Mouse (Mus musculus): ENCODE measurements around the gene Zfp445. TPM values are rescaled to one million over a fixed set of nuclear protein-coding genes. Genes with fewer than 3 reads are reported as not detected.

Gene Zfp445
- total RNA-seq (2014; rRNA removed), result 126 and 187 TPM in 2 replicates
- 70.3 and 77.6 TPM in 2 replicates for polyA plus RNA-seq (2015; fragmentation: Nextera tagmentation; extraction: Ambion mirVana)

DNA sequence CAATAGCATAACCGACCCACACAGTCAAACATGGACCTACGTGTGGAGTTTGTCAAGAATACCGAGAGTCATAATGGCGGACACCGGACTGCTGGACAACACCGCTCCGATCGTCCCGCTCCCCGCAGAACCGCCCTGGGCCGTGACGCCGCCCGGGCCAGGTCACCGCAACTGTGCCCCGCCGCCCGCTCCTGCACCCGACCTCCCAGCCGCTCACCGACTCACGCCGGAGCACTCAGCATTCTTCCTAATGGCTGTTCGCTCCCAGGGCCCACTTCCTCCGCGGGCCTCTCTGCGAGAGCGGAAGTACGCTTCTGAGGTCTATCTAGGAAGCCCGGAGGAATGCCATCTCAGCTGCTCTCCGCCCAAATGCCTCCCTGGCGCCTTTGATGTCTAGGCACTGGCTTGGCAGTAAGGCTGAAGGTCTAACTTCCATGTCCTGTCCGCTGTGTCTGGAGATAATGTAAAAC lies at the start of gene Zfp445:
TSS of gene Zfp445 (minus strand) at position 310 of the 470 bp plus-strand sequence.
- DNase-seq (ENCODE audit: low spot score) (peak; percentile 91), ATAC-seq (ENCODE audit: low FRiP score) (peak; percentile 91)
- Histone ChIP-seq H3K27ac (ENCODE audit: low read depth, low read length) (peak within 1 kb of the TSS; percentile 85), H3K9me3 (ENCODE audit: low read length) (0 out of 2 replicates have a peak, but pooled peaks cover 9% of the 10 kb centered on the region), H3K9ac (replicated peaks; ENCODE audit: low read length, poor library complexity, severe bottlenecking) (peak within 1 kb of the TSS; percentile 78), H3K4me3 (ENCODE audit: low read depth, low read length) (peak within 1 kb of the TSS; percentile 81), H3K36me3 (ENCODE audit: insufficient read depth, low read length) (peaks cover 11% of the 10 kb centered on the region; the same call in 1 of the 2 replicates), H3K4me2 (ENCODE audit: low read depth, low read length, poor library complexity, severe bottlenecking) (peak within 1 kb of the TSS; percentile 52), H3K4me1 (ENCODE audit: insufficient read depth, low read length) (peaks cover 12% of the 10 kb centered on the region; the same call in 1 of the 2 replicates), H3K27me3 (ENCODE audit: insufficient read depth, low read length) (no peaks in the 10 kb centered on the region)
- under 1% methylated on average over 34 of the region's 34 CpGs for WGBS
- no peak for TF ChIP-seq CTCF (IDR thresholded peaks at IDR 0.05)

GRCm38 (mm10) chr9:122902717-122903535 lies 37.1 kb upstream of the Zfp445 start:
- no peaks in the 10 kb centered on the region for H3K9me3 ChIP-seq (ENCODE audit: low read length)
- H3K36me3 ChIP-seq (ENCODE audit: insufficient read depth, low read length), result no peaks in the 10 kb centered on the region
- peak overlapping the region; percentile 46 for H3K4me3 ChIP-seq (ENCODE audit: low read depth, low read length)
- TF ChIP-seq CTCF (IDR thresholded peaks at IDR 0.05), result no peak
- peak overlapping the region; percentile 52 for H3K27ac ChIP-seq (ENCODE audit: low read depth, low read length)
- H3K4me2 ChIP-seq (ENCODE audit: low read depth, low read length, poor library complexity, severe bottlenecking), result peak overlapping the region; percentile 76
- 10% methylated on average over 32 of the region's 32 CpGs for WGBS
- H3K27me3 ChIP-seq (ENCODE audit: insufficient read depth, low read length), result no peaks in the 10 kb centered on the region
- DNase-seq (ENCODE audit: low spot score) (peak; percentile 90), ATAC-seq (ENCODE audit: low FRiP score) (peak; percentile 98)
- peak overlapping the region; percentile 80 for H3K9ac ChIP-seq (replicated peaks; ENCODE audit: low read length, poor library complexity, severe bottlenecking)
- H3K4me1 ChIP-seq (ENCODE audit: insufficient read depth, low read length), result no peaks in the 10 kb centered on the region; the same call in 1 of the 2 replicates

GRCm38 (mm10) chr9:122901047-122901446 lies 35.2 kb upstream of the Zfp445 start:
- H3K4me2 ChIP-seq (ENCODE audit: low read depth, low read length, poor library complexity, severe bottlenecking), result no peak overlapping the region
- no peak overlapping the region for H3K9ac ChIP-seq (replicated peaks; ENCODE audit: low read length, poor library complexity, severe bottlenecking)
- H3K36me3 ChIP-seq (ENCODE audit: insufficient read depth, low read length), result no peaks in the 10 kb centered on the region
- DNase-seq (ENCODE audit: low spot score) (no peak), ATAC-seq (ENCODE audit: low FRiP score) (no peak)
- no peaks in the 10 kb centered on the region for H3K9me3 ChIP-seq (ENCODE audit: low read length)
- TF ChIP-seq CTCF (IDR thresholded peaks at IDR 0.05), result no peak
- H3K4me1 ChIP-seq (ENCODE audit: insufficient read depth, low read length), result no peaks in the 10 kb centered on the region; the same call in 1 of the 2 replicates
- no peaks in the 10 kb centered on the region for H3K27me3 ChIP-seq (ENCODE audit: insufficient read depth, low read length)
- no peak overlapping the region for H3K4me3 ChIP-seq (ENCODE audit: low read depth, low read length)
- no peak overlapping the region for H3K27ac ChIP-seq (ENCODE audit: low read depth, low read length)
- 88% methylated on average over 2 of the region's 2 CpGs for WGBS

GRCm38 (mm10) chr9:122886372-122887179 lies 20.8 kb upstream of the Zfp445 start:
- no peak for TF ChIP-seq CTCF (IDR thresholded peaks at IDR 0.05)
- WGBS, result 7% methylated on average over 54 of the region's 54 CpGs
- Histone ChIP-seq H3K27ac (ENCODE audit: low read depth, low read length) (0 out of 2 replicates have a peak overlapping the region, but pooled peaks have one; percentile 32), H3K9me3 (ENCODE audit: low read length) (peaks cover 4% of the 10 kb centered on the region; the same call in 1 of the 2 replicates), H3K4me3 (ENCODE audit: low read depth, low read length) (peak overlapping the region; percentile 69), H3K4me2 (ENCODE audit: low read depth, low read length, poor library complexity, severe bottlenecking) (peak overlapping the region; percentile 87), H3K4me1 (ENCODE audit: insufficient read depth, low read length) (no peaks in the 10 kb centered on the region), H3K9ac (replicated peaks; ENCODE audit: low read length, poor library complexity, severe bottlenecking) (peak overlapping the region; percentile 67), H3K36me3 (ENCODE audit: insufficient read depth, low read length) (peaks cover 9% of the 10 kb centered on the region), H3K27me3 (ENCODE audit: insufficient read depth, low read length) (no peaks in the 10 kb centered on the region)
- peak; percentile 90 for ATAC-seq (ENCODE audit: low FRiP score)
- DNase-seq (ENCODE audit: low spot score), result peak; percentile 83

DNA sequence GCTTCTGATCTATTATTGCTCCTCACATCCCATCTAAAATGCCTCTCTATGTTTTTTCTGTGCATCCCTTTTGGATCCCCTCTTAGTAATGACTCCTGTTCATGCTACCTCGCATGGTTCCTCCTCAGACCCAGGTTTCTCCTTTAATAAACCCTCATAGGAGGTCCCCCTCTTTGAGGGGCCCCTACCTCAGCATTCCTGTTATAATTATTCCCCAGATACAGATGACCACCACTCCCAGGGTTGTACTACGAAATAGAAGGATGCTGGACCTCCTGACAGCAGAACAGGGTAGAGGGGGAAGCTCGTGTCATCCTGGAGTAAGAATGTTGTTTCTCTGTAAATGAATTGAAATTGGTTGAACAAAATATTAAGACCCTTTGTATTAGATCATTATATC lies 19.6 kb upstream of the Zfp445 start, which contains the start of gene Zkscan7:
TSS of gene Zkscan7 (plus strand) at position 301 of the 400 bp plus-strand sequence.
- Histone ChIP-seq H3K9me3 (ENCODE audit: low read length) (peaks cover 4% of the 10 kb centered on the region; the same call in 1 of the 2 replicates), H3K4me3 (ENCODE audit: low read depth, low read length) (peak within 1 kb of the TSS; percentile 69), H3K27me3 (ENCODE audit: insufficient read depth, low read length) (no peaks in the 10 kb centered on the region), H3K4me1 (ENCODE audit: insufficient read depth, low read length) (no peaks in the 10 kb centered on the region), H3K36me3 (ENCODE audit: insufficient read depth, low read length) (peaks cover 6% of the 10 kb centered on the region), H3K27ac (ENCODE audit: low read depth, low read length) (no peak within 1 kb of the TSS), H3K9ac (replicated peaks; ENCODE audit: low read length, poor library complexity, severe bottlenecking) (no peak within 1 kb of the TSS), H3K4me2 (ENCODE audit: low read depth, low read length, poor library complexity, severe bottlenecking) (peak within 1 kb of the TSS; percentile 87)
- WGBS, result 82% methylated on average over 3 of the region's 3 CpGs
- DNase-seq (ENCODE audit: low spot score), result no peak
- no peak for ATAC-seq (ENCODE audit: low FRiP score)
- no peak for TF ChIP-seq CTCF (IDR thresholded peaks at IDR 0.05)

Data from midbrain, postnatal 0 days (tissue).